23 mouse cellular contexts compared by ENCODE assay signal in genomic region chr14:38997843-38998242, GRCm38 (mm10).
DNase-seq lines count a peak whose midpoint lies in the region; ATAC-seq and TF ChIP-seq lines count a peak whose summit lies in the region.
"Had no signal": no experiment of that assay in that cellular context is flagged by ENCODE, and none has a peak within 500 bp of the region (broad histone marks: within the 10 kb centered on the region; RNA-seq: fewer than 3 reads in every experiment).

No protein-coding gene starts in this region.

- H3K4me2 ChIP-seq in hindbrain, embryonic 13.5 days: no peak overlapping the region
- H3K4me2 ChIP-seq in hindbrain, postnatal 0 days (ENCODE audit: low read depth, low read length): no peak overlapping the region
- H3K4me2 ChIP-seq in midbrain, embryonic 15.5 days: no peak overlapping the region
- H3K4me2 ChIP-seq in midbrain, embryonic 11.5 days: no peak overlapping the region
- H3K4me2 ChIP-seq: embryonic facial prominence, embryonic 15.5 days; heart, embryonic 12.5 days had no signal

- no peak overlapping the region for H3K4me3 ChIP-seq in hindbrain, embryonic 13.5 days
- no peak overlapping the region for H3K4me3 ChIP-seq in hindbrain, postnatal 0 days (ENCODE audit: low read length)
- no peak overlapping the region for H3K4me3 ChIP-seq in midbrain, embryonic 15.5 days
- H3K4me3 ChIP-seq in midbrain, embryonic 11.5 days (ENCODE audit: low read depth, low read length): no peak overlapping the region
- H3K4me3 ChIP-seq: embryonic facial prominence, embryonic 15.5 days; erythroblast, embryonic 14.5 days; forebrain, embryonic 10.5 days; gastrocnemius, adult 2 months; heart, embryonic 12.5 days; hindbrain, embryonic 10.5 days had no signal

- no peak for TF ChIP-seq CTCF in hindbrain, postnatal 0 days (IDR thresholded peaks at IDR 0.05; ENCODE audit: low read depth)

- no peak for ATAC-seq in hindbrain, embryonic 13.5 days (ENCODE audit: low FRiP score)
- ATAC-seq in hindbrain, postnatal 0 days: no peak
- ATAC-seq in midbrain, embryonic 15.5 days (replicated peaks): no peak; the same call in 1 of the 2 replicates
- ATAC-seq in midbrain, embryonic 11.5 days (ENCODE audit: low FRiP score): no peak
- ATAC-seq: activated CD4-positive, CD25-positive, alpha-beta regulatory T cell, adult 4 months; forebrain, embryonic 16.5 days; Patski had no signal

- no peak overlapping the region for H3K9ac ChIP-seq in hindbrain, embryonic 13.5 days
- no peak overlapping the region for H3K9ac ChIP-seq in hindbrain, postnatal 0 days (replicated peaks; ENCODE audit: low read length)
- H3K9ac ChIP-seq in midbrain, embryonic 15.5 days: no peak overlapping the region
- H3K9ac ChIP-seq in midbrain, embryonic 11.5 days (ENCODE audit: low read length): no peak overlapping the region
- H3K9ac ChIP-seq: embryonic facial prominence, embryonic 15.5 days; heart, embryonic 12.5 days had no signal

- H3K27me3 ChIP-seq in hindbrain, embryonic 13.5 days: no peaks in the 10 kb centered on the region
- no peaks in the 10 kb centered on the region for H3K27me3 ChIP-seq in hindbrain, postnatal 0 days (ENCODE audit: insufficient read depth, low read length)
- H3K27me3 ChIP-seq in midbrain, embryonic 15.5 days (replicated peaks): no peaks in the 10 kb centered on the region
- no peaks in the 10 kb centered on the region for H3K27me3 ChIP-seq in midbrain, embryonic 11.5 days (ENCODE audit: control insufficient read depth, insufficient read depth, low read length)
- H3K27me3 ChIP-seq: CH12.LX; embryonic facial prominence, embryonic 15.5 days; heart, embryonic 12.5 days; Patski had no signal

- WGBS in hindbrain, embryonic 13.5 days: 68% methylated on average over 3 of the region's 3 CpGs
- WGBS in hindbrain, postnatal 0 days: 69% methylated on average over 3 of the region's 3 CpGs
- WGBS in midbrain, embryonic 15.5 days: 47% methylated on average over 3 of the region's 3 CpGs
- 77% methylated on average over 3 of the region's 3 CpGs for WGBS in midbrain, embryonic 11.5 days

- H3K36me3 ChIP-seq in hindbrain, embryonic 13.5 days: no peaks in the 10 kb centered on the region
- H3K36me3 ChIP-seq in hindbrain, postnatal 0 days (ENCODE audit: insufficient read depth, low read length): no peaks in the 10 kb centered on the region
- H3K36me3 ChIP-seq in midbrain, embryonic 15.5 days (replicated peaks): no peaks in the 10 kb centered on the region
- no peaks in the 10 kb centered on the region for H3K36me3 ChIP-seq in midbrain, embryonic 11.5 days (ENCODE audit: control insufficient read depth, insufficient read depth, low read length)
- H3K36me3 ChIP-seq: embryonic facial prominence, embryonic 15.5 days; forebrain, embryonic 10.5 days; heart, embryonic 12.5 days; hindbrain, embryonic 10.5 days had no signal

- H3K27ac ChIP-seq in hindbrain, embryonic 13.5 days: peak overlapping the region; percentile 35; the same call in 1 of the 2 replicates
- no peak overlapping the region for H3K27ac ChIP-seq in hindbrain, postnatal 0 days
- H3K27ac ChIP-seq in midbrain, embryonic 15.5 days: 0 out of 2 replicates have a peak overlapping the region, but pooled peaks have one; percentile 50
- H3K27ac ChIP-seq in midbrain, embryonic 11.5 days (ENCODE audit: low read depth, low read length): no peak overlapping the region
- H3K27ac ChIP-seq: embryonic facial prominence, embryonic 15.5 days; forebrain, embryonic 10.5 days; gastrocnemius, adult 2 months; hindbrain, embryonic 10.5 days had no signal

- H3K9me3 ChIP-seq in hindbrain, embryonic 13.5 days: no peaks in the 10 kb centered on the region
- H3K9me3 ChIP-seq in hindbrain, postnatal 0 days (ENCODE audit: low read length): no peaks in the 10 kb centered on the region
- no peaks in the 10 kb centered on the region for H3K9me3 ChIP-seq in midbrain, embryonic 15.5 days
- H3K9me3 ChIP-seq in midbrain, embryonic 11.5 days (ENCODE audit: control insufficient read depth, low read length): no peaks in the 10 kb centered on the region
- H3K9me3 ChIP-seq: embryonic facial prominence, embryonic 15.5 days; forebrain, embryonic 10.5 days; heart, embryonic 12.5 days; hindbrain, embryonic 10.5 days had no signal

- no peak for DNase-seq in hindbrain, postnatal 0 days (ENCODE audit: low spot score)
- DNase-seq in midbrain, embryonic 11.5 days (ENCODE audit: low spot score, missing footprints): no peak
- peak; percentile 59 for DNase-seq in brain, adult 2 months (ENCODE audit: low read depth, low spot score)
- peak; percentile 29 for DNase-seq in telencephalon, adult 2 months (ENCODE audit: low read depth, low spot score)
- DNase-seq: adrenal gland, adult 2 months; adrenal gland, postnatal 25 days; cerebellum, adult 11 months; cerebellum, adult 8-10 months; cerebellum, postnatal 14 days; embryo, embryonic 11 days; gastrocnemius, adult 2 months; gastrocnemius, postnatal 25 days had no signal

- no peaks in the 10 kb centered on the region for H3K4me1 ChIP-seq in hindbrain, embryonic 13.5 days (replicated peaks)
- no peaks in the 10 kb centered on the region for H3K4me1 ChIP-seq in hindbrain, postnatal 0 days (ENCODE audit: insufficient read depth, low read length)
- 0 out of 2 replicates have a peak, but pooled peaks cover 3% of the 10 kb centered on the region for H3K4me1 ChIP-seq in midbrain, embryonic 15.5 days
- no peaks in the 10 kb centered on the region for H3K4me1 ChIP-seq in midbrain, embryonic 11.5 days (ENCODE audit: control insufficient read depth, insufficient read depth, low read length)
- H3K4me1 ChIP-seq: embryonic facial prominence, embryonic 15.5 days; heart, embryonic 12.5 days; hindbrain, embryonic 10.5 days had no signal

Comparison
In these comparisons a context has a peak if more than half of its experiments do, and no peak if none do; other contexts are left out.
1. H3K27ac ChIP-seq: peak in hindbrain, embryonic 13.5 days (single experiment) and midbrain, embryonic 15.5 days (single experiment); none in hindbrain, postnatal 0 days (single experiment) and midbrain, embryonic 11.5 days (single experiment).
2. DNase-seq: peak in brain, adult 2 months (single experiment) and telencephalon, adult 2 months (single experiment); none in hindbrain, postnatal 0 days (single experiment) and midbrain, embryonic 11.5 days (single experiment).